Mouse (Mus musculus) intestine, embryonic 15.5 days (tissue): Measurements from ENCODE around the gene Pigb. TPM values are rescaled to one million over a fixed set of nuclear protein-coding genes. Genes with fewer than 3 reads are reported as not detected.
A peak's percentile ranks its signal among the peaks of the same experiment; 100 is the strongest.

Experiments
- ATAC-seq: fragments of 200-750 bp; cut with Nextera tagmentation; 2 replicates; pipeline ENCODE4 v1.8.0; 2017; ENCODE audit warnings: moderate TSS enrichment, moderate library complexity
- H3K27ac ChIP-seq: fragments of 300-500 bp; sonication (generic); 2 replicates; pipeline ENCODE4 v1.5.1; 2015; ENCODE audit warnings: mild to moderate bottlenecking, inconsistent platforms
- H3K27me3 ChIP-seq: fragments of 300-500 bp; sonication (generic); replicated peaks from 2 replicates; pipeline ENCODE4 v1.6.1; 2015; ENCODE audit warnings: inconsistent platforms
- H3K36me3 ChIP-seq: fragments of 300-500 bp; sonication (generic); 2 replicates; pipeline ENCODE4 v1.6.1; 2015; ENCODE audit warnings: inconsistent platforms
- H3K4me1 ChIP-seq: fragments of 300-500 bp; sonication (generic); replicated peaks from 2 replicates; pipeline ENCODE4 v1.6.1; 2015; ENCODE audit warnings: inconsistent platforms
- H3K4me2 ChIP-seq: fragments of 300-500 bp; sonication (generic); replicated peaks from 2 replicates; pipeline ENCODE4 v1.6.1; 2015; ENCODE audit warnings: mild to moderate bottlenecking, inconsistent platforms
- H3K4me3 ChIP-seq: fragments of 300-500 bp; sonication (generic); replicated peaks from 2 replicates; pipeline ENCODE4 v1.5.1; 2015; ENCODE audit warnings: inconsistent platforms
- H3K9ac ChIP-seq: fragments of 300-500 bp; sonication (generic); 2 replicates; pipeline ENCODE4 v1.6.1; 2015; ENCODE audit warnings: inconsistent platforms
- H3K9me3 ChIP-seq: fragments of 300-500 bp; sonication (generic); 2 replicates; pipeline ENCODE4 v1.6.1; 2016; ENCODE audit warnings: inconsistent platforms
- WGBS: fragments of 180-500 bp; shearing (Covaris S2); methylation state at CpG from one replicate; pipeline ENCODE4 v1.1.7; 2015; 5-methylcytosine and 5-hydroxymethylcytosine counted together
- polyA plus RNA-seq: library from polyadenylated mRNA; unstranded; fragments of >200 nt; fragmentation: Nextera tagmentation; extraction: Ambion mirVana; gene quantifications from 2 replicates; pipeline ENCODE4 v1.2.1, GENCODE M21; 2015

Pigb gene
- polyA plus RNA-seq, 1 experiment from 2014 or later = 14.0 TPM

GRCm38 (mm10) chr9:73006175-73006574, 34.0 kb downstream of the Pigb start:
- no peak for ATAC-seq
- no peaks in the 10 kb centered on the region for H3K4me1 ChIP-seq
- H3K9me3 ChIP-seq = no peaks in the 10 kb centered on the region
- no peak overlapping the region for H3K27ac ChIP-seq
- no peaks in the 10 kb centered on the region for H3K27me3 ChIP-seq
- 96% methylated on average over 3 of the region's 3 CpGs for WGBS
- no peaks in the 10 kb centered on the region for H3K36me3 ChIP-seq
- H3K4me3 ChIP-seq = no peak overlapping the region
- no peak overlapping the region for H3K4me2 ChIP-seq
- no peak overlapping the region for H3K9ac ChIP-seq

GRCm38 (mm10) chr9:73005106-73005505, 35.1 kb downstream of the Pigb start:
- Histone ChIP-seq H3K9me3 (no peaks in the 10 kb centered on the region), H3K4me1 (no peaks in the 10 kb centered on the region), H3K36me3 (no peaks in the 10 kb centered on the region), H3K9ac (no peak overlapping the region), H3K27ac (no peak overlapping the region), H3K27me3 (no peaks in the 10 kb centered on the region), H3K4me3 (no peak overlapping the region), H3K4me2 (no peak overlapping the region)
- 83% methylated on average over 6 of the region's 6 CpGs for WGBS
- ATAC-seq = no peak

DNA sequence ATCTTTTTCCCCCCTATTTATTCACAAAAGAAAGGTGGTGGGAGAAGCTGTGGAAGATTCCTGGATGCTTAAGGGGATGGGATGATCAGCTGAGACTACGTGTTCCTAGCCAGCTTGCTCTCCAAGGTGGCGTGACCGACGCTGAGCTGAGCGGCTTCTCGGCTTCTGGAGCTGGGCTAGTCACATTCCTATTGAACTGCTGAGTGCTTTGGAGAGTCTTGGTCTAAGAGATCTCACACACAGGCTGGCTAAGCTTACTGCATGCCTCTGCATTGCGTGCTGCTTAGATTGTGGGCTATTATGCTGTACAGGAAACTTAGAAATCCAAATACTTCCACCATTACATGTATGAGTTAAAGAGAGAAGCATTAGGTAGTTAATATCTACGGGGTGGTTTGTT, 36.1 kb downstream of the Pigb start:
- H3K27me3 ChIP-seq = no peaks in the 10 kb centered on the region
- H3K27ac ChIP-seq = no peak overlapping the region
- WGBS = 87% methylated on average over 8 of the region's 8 CpGs
- no peak overlapping the region for H3K9ac ChIP-seq
- no peak overlapping the region for H3K4me3 ChIP-seq
- H3K4me1 ChIP-seq = no peaks in the 10 kb centered on the region
- no peak for ATAC-seq
- no peaks in the 10 kb centered on the region for H3K9me3 ChIP-seq
- no peak overlapping the region for H3K4me2 ChIP-seq
- H3K36me3 ChIP-seq = no peaks in the 10 kb centered on the region

GRCm38 (mm10) chr9:73002177-73002576, 38.0 kb downstream of the Pigb start:
- Histone ChIP-seq H3K4me1 (no peaks in the 10 kb centered on the region), H3K4me2 (no peak overlapping the region), H3K27ac (no peak overlapping the region), H3K27me3 (no peaks in the 10 kb centered on the region), H3K9me3 (no peaks in the 10 kb centered on the region), H3K4me3 (no peak overlapping the region), H3K36me3 (no peaks in the 10 kb centered on the region), H3K9ac (no peak overlapping the region)
- peak; percentile 56; the same call in 1 of the 2 replicates for ATAC-seq
- 66% methylated on average over 3 of the region's 3 CpGs for whole genome bisulfite sequencing

DNA sequence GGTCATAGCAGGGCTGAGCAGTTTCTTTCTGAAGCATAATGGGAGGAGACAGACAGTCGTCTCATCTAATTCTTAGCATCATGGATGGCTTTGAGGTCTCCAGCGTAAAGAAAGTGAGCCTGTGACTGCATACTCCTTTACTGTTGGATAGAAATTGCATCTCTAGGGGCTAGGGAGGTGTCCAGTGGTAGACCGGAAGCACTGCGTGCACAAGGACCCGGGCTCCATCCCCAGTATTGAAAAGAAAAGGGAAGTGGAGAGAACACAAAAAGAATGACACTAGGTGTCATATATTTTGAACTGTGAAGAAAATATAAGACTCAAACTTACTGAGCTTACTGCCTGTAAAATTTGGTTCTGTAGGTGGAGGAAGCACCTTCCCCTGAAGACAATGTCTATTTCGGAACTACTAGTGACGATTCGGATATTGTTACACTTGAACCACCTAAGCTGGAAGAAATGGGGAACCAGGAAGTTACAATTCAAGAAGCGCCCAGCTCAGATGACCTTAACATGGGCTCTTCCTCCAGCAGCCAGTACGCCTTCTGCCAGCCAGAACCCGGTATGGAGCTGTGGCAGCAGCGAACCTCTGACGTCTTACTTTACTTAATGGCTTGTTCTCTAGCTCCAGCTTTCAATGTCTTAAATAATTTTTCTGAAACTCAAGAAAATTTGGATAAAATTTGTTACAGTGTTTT, 38.7 kb downstream of the Pigb start:
- Histone ChIP-seq H3K4me1 (no peaks in the 10 kb centered on the region), H3K36me3 (no peaks in the 10 kb centered on the region), H3K27me3 (no peaks in the 10 kb centered on the region), H3K9ac (no peak overlapping the region), H3K4me3 (no peak overlapping the region), H3K9me3 (no peaks in the 10 kb centered on the region), H3K27ac (no peak overlapping the region), H3K4me2 (no peak overlapping the region)
- ATAC-seq = no peak
- WGBS = 89% methylated on average over 13 of the region's 13 CpGs

GRCm38 (mm10) chr9:73000487-73000886, 39.7 kb downstream of the Pigb start:
- no peak overlapping the region for H3K9ac ChIP-seq
- H3K9me3 ChIP-seq = no peaks in the 10 kb centered on the region
- H3K4me2 ChIP-seq = no peak overlapping the region
- no peaks in the 10 kb centered on the region for H3K27me3 ChIP-seq
- no peaks in the 10 kb centered on the region for H3K36me3 ChIP-seq
- no peaks in the 10 kb centered on the region for H3K4me1 ChIP-seq
- WGBS = 66% methylated on average over 2 of the region's 2 CpGs
- no peak for ATAC-seq
- H3K4me3 ChIP-seq = no peak overlapping the region
- H3K27ac ChIP-seq = no peak overlapping the region

DNA sequence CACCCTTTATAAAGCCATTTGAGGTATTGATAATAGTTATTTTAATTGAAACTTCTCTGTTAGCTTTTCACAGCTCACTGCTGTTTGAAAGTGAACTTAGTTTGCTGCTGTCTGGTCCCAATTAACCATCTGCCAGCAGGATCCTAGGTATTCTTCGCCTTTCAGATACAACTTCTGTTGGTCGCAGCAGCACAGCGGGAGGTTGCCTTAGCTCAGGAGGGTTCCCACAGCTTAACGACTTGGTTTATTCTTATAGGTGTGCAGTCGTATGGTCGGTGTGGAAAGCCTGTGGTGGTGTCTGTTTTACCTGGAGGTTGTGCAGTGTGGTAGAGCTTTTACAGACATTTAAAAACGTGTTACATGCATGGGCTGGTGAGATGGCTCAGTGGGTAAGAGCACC, 43.4 kb downstream of the Pigb start:
- H3K27ac ChIP-seq = no peak overlapping the region
- WGBS = 72% methylated on average over 7 of the region's 7 CpGs
- H3K27me3 ChIP-seq = no peaks in the 10 kb centered on the region
- H3K4me3 ChIP-seq = no peak overlapping the region
- H3K9me3 ChIP-seq = no peaks in the 10 kb centered on the region
- no peak overlapping the region for H3K9ac ChIP-seq
- ATAC-seq = no peak
- H3K4me2 ChIP-seq = no peak overlapping the region
- H3K4me1 ChIP-seq = no peaks in the 10 kb centered on the region
- H3K36me3 ChIP-seq = no peaks in the 10 kb centered on the region

DNA sequence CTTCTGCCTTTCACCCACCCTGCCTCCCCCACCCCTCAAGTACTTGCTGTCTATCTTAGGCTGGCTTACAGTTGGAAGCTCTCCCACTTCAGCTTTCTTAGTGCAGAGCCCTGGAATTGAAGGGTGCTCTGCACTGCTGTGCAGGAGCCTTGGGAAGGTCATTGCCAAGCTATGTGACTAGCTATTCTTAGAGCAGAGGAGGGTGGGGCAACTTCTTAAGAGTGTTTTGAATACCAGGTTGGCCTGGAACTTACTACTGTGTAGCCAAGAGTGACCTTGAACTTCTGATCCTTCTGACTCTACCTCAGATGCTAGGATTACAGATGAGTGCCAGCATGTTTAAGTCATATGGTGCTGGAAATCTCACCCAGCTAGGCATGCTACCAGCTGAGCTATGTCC, 44.0 kb downstream of the Pigb start:
- Histone ChIP-seq H3K4me2 (no peak overlapping the region), H3K4me1 (no peaks in the 10 kb centered on the region), H3K9ac (no peak overlapping the region), H3K4me3 (no peak overlapping the region), H3K9me3 (no peaks in the 10 kb centered on the region), H3K27me3 (no peaks in the 10 kb centered on the region), H3K36me3 (no peaks in the 10 kb centered on the region), H3K27ac (no peak overlapping the region)
- ATAC-seq = no peak

- H3K27me3 ChIP-seq = no peaks in the 10 kb centered on the region
- H3K4me1 ChIP-seq = no peaks in the 10 kb centered on the region
- no peaks in the 10 kb centered on the region for H3K9me3 ChIP-seq
- H3K4me2 ChIP-seq = no peak overlapping the region
- no peak overlapping the region for H3K4me3 ChIP-seq
- no peak overlapping the region for H3K27ac ChIP-seq
- H3K9ac ChIP-seq = no peak overlapping the region
- no peak for ATAC-seq
- H3K36me3 ChIP-seq = no peaks in the 10 kb centered on the region
- WGBS = 90% methylated on average over 5 of the region's 5 CpGs
These were observed 47.6 kb downstream of the Pigb start for GRCm38 (mm10) chr9:72992576-72992975.

DNA sequence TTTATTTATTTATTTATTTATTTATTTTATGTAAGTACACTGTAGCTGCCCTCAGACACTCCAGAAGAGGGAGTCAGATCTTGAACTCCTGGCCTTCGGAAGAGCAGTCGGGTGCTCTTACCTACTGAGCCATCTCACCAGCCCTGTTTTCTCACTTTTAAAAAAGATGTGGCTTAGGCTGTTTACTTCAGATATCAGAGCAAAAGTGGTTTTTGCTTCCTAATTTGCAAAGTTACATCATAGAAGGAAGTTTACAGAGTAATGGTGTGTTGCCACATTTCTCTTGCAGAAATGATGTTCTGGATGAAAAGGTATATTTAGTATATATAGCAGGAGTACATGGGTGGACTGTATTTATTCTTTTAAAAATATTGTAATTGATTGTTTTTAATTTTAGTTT, 48.8 kb downstream of the Pigb start:
- Histone ChIP-seq H3K4me3 (no peak overlapping the region), H3K36me3 (no peaks in the 10 kb centered on the region), H3K27ac (no peak overlapping the region), H3K9me3 (no peaks in the 10 kb centered on the region), H3K9ac (no peak overlapping the region), H3K4me1 (no peaks in the 10 kb centered on the region), H3K27me3 (no peaks in the 10 kb centered on the region), H3K4me2 (no peak overlapping the region)
- ATAC-seq = no peak
- 96% methylated on average over 2 of the region's 2 CpGs for WGBS

DNA sequence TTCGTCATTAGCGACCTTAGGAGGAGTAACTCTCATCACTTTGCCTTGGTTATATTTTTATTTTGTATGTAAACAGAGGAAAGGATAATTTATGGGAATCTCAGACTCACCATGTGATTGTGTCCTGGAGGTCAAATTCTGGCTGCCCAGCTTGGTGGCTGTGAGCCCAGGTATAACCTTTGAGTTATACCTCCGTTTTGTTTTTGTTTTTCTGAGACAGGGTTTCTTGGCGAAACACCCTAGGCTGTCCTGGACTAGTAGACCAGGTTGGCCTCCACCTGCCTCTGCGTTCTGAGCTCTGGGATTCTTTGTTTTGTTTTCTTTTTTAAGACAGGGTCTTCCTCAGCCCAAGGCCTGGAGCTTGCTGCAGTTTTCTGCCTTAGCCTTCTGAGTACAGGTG, 51.5 kb downstream of the Pigb start:
- H3K36me3 ChIP-seq = no peaks in the 10 kb centered on the region
- 87% methylated on average over 5 of the region's 5 CpGs for WGBS
- no peaks in the 10 kb centered on the region for H3K9me3 ChIP-seq
- no peak for ATAC-seq
- no peak overlapping the region for H3K27ac ChIP-seq
- H3K4me2 ChIP-seq = no peak overlapping the region
- peaks cover 5% of the 10 kb centered on the region for H3K4me1 ChIP-seq
- no peaks in the 10 kb centered on the region for H3K27me3 ChIP-seq
- no peak overlapping the region for H3K9ac ChIP-seq
- H3K4me3 ChIP-seq = no peak overlapping the region

DNA sequence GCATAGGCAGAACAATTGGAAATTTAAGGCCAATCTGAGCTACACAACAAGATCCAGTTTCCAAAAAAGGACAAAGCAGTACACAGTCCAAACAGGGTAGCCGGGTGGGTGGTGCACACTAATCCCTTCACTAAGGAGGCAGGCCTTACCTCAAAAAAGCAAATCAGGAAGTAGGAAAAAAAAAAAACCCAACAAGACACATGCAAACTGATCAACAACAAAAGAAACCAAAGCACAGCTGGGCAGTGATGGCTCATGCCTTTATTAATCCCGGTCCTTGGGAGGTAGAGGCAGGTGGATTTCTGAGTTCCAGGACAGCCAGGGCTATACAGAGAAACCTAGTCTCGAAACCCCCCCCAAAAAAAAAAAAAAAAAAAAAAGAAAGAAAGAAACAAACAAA, 52.5 kb downstream of the Pigb start:
- 69% methylated on average over 3 of the region's 3 CpGs for WGBS
- no peak overlapping the region for H3K4me3 ChIP-seq
- no peak for ATAC-seq
- no peaks in the 10 kb centered on the region for H3K9me3 ChIP-seq
- H3K36me3 ChIP-seq = no peaks in the 10 kb centered on the region
- H3K27me3 ChIP-seq = no peaks in the 10 kb centered on the region
- no peak overlapping the region for H3K4me2 ChIP-seq
- H3K27ac ChIP-seq = no peak overlapping the region
- H3K4me1 ChIP-seq = peaks cover 5% of the 10 kb centered on the region
- H3K9ac ChIP-seq = no peak overlapping the region
